2 mouse cellular contexts compared by ENCODE assay signal in the genomic region with DNA sequence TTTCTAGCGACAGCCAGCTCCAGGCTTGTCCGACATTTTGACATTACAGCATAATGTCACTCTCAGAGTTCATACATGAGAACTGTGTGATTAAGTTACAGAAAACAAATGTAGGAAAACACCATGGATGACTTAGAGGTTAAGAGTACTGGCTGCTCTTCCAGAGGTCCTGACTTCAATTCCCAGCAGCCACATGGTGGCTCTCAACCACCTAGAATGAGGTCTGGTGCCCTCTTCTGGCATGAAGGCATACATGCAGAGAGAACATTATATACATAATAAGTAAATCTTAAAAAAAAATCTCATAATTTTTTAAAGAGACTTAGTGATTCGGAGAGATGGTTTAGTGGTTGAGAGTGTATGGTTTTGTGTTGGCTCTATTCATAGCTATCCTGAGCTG.
TF ChIP-seq lines count a peak whose summit lies in the region.

No protein-coding gene starts in this region.

TF ChIP-seq in CH12.LX, 34 proteins besides CTCF, POLR2A, EP300 and RAD21:
- TF ChIP-seq SMC3 (IDR thresholded peaks at IDR 0.05; ENCODE audit: low read depth, low read length) (peak; percentile 23; the same call in 1 of the 2 replicates), PAX5 (IDR thresholded peaks at IDR 0.05; ENCODE audit: low read length) (no peak), MAX (IDR thresholded peaks at IDR 0.05; ENCODE audit: low read length) (0 out of 2 replicates have a peak, but pooled peaks have one; percentile 54)
TF ChIP-seq in CH12.LX: peak in this region for 2.

TF ChIP-seq in MEL, 35 proteins besides CTCF, POLR2A, EP300 and RAD21:
- TF ChIP-seq MAFK (IDR thresholded peaks at IDR 0.05; ENCODE audit: borderline replicate concordance, low read depth, low read length) (no peak), GABPA (IDR thresholded peaks at IDR 0.05; ENCODE audit: low read depth, low read length) (no peak), E2F4 (IDR thresholded peaks at IDR 0.05; ENCODE audit: borderline replicate concordance, low read depth, low read length) (no peak), ZC3H11A (IDR thresholded peaks at IDR 0.05; ENCODE audit: low read depth, low read length) (no peak), POLR2AphosphoS2 (IDR thresholded peaks at IDR 0.05; ENCODE audit: low read length) (no peak), MEF2A (IDR thresholded peaks at IDR 0.05; ENCODE audit: extremely low read depth, insufficient replicate concordance, low read depth, low read length, poor library complexity, severe bottlenecking) (no peak), TCF12 (IDR thresholded peaks at IDR 0.05; ENCODE audit: low read depth, low read length) (no peak), HCFC1 (IDR thresholded peaks at IDR 0.05; ENCODE audit: low read depth, low read length) (no peak), SMC3 (IDR thresholded peaks at IDR 0.05; ENCODE audit: low read depth, low read length) (peak; percentile 49), JUND (IDR thresholded peaks at IDR 0.05; ENCODE audit: low read depth, low read length) (no peak), ZNF384 (IDR thresholded peaks at IDR 0.05; ENCODE audit: low read depth, low read length) (0 out of 2 replicates have a peak, but pooled peaks have one; percentile 30), MAX (IDR thresholded peaks at IDR 0.05; ENCODE audit: low read length) (peak; percentile 22; the same call in 1 of the 2 replicates), MYC (IDR thresholded peaks at IDR 0.05; ENCODE audit: low read depth, low read length) (peak; percentile 74; the same call in 1 of the 2 replicates), MXI1 (IDR thresholded peaks at IDR 0.05; ENCODE audit: low read depth, low read length) (no peak), UBTF (IDR thresholded peaks at IDR 0.05; ENCODE audit: borderline replicate concordance, insufficient read depth, low read depth, low read length) (no peak), ELF1 (IDR thresholded peaks at IDR 0.05; ENCODE audit: low read depth, low read length) (no peak)
